Mouse (Mus musculus) forebrain, postnatal 0 days (tissue): ENCODE measurements at regions not wholly inside any gene's neighbourhood (a gene's known extent, or its start where the extent isn't known, plus 50 kb on each side); places are given as distances from the start of the nearest gene placed in this dataset.

Source experiments
- ATAC-seq: fragments of 200-750 bp; cut with Nextera tagmentation; 2 replicates; pipeline ENCODE4 v1.8.0; 2017; ENCODE audit warnings: mild to moderate bottlenecking, moderate library complexity
- DNase-seq: peaks from one replicate; pipeline ENCODE4 v3.0.0-alpha.2; 2015
- H3K27ac ChIP-seq: fragments of 300-500 bp; sonication (generic); 2 replicates; pipeline ENCODE4 v1.5.1; 2014; ENCODE audit warnings: low read depth, mild to moderate bottlenecking, antibody characterized with exemption, low read length, moderate library complexity, mixed read lengths
- H3K27me3 ChIP-seq: fragments of 300-500 bp; sonication (generic); 2 replicates; pipeline ENCODE4 v1.6.1; 2014; ENCODE audit warnings: mild to moderate bottlenecking, low read length, mixed read lengths; ENCODE audit not compliant: insufficient read depth
- H3K36me3 ChIP-seq: fragments of 300-500 bp; sonication (generic); 2 replicates; pipeline ENCODE4 v1.6.1; 2014; ENCODE audit warnings: mild to moderate bottlenecking, moderate library complexity; ENCODE audit not compliant: insufficient read depth
- H3K4me1 ChIP-seq: fragments of 300-500 bp; sonication (generic); 2 replicates; pipeline ENCODE4 v1.6.1; 2014; ENCODE audit warnings: antibody characterized with exemption; ENCODE audit not compliant: insufficient read depth
- H3K4me2 ChIP-seq: fragments of 300-500 bp; sonication (generic); 2 replicates; pipeline ENCODE4 v1.6.1; 2014; ENCODE audit warnings: low read depth, mild to moderate bottlenecking, moderate library complexity
- H3K4me3 ChIP-seq: fragments of 300-500 bp; sonication (generic); 2 replicates; pipeline ENCODE4 v1.5.1; 2014; ENCODE audit warnings: low read depth, low read length, mixed read lengths
- H3K9ac ChIP-seq: fragments of 300-500 bp; sonication (generic); 2 replicates; pipeline ENCODE4 v1.6.1; 2014; ENCODE audit warnings: mild to moderate bottlenecking
- H3K9me3 ChIP-seq: fragments of 300-500 bp; sonication (generic); 2 replicates; pipeline ENCODE4 v1.6.1; 2016; ENCODE audit warnings: low read length
- CTCF ChIP-seq: sonication (generic); IDR thresholded peaks from 2 replicates; pipeline ENCODE4 v1.5.1; 2016; ENCODE audit warnings: antibody characterized with exemption, control low read depth, low read depth
- WGBS: fragments of 180-500 bp; shearing (Covaris S2); extraction: QIAGEN DNeasy Blood & Tissue Kit; methylation state at CpG from one replicate; pipeline ENCODE4 v1.1.7; 2014; 5-methylcytosine and 5-hydroxymethylcytosine counted together

DNA sequence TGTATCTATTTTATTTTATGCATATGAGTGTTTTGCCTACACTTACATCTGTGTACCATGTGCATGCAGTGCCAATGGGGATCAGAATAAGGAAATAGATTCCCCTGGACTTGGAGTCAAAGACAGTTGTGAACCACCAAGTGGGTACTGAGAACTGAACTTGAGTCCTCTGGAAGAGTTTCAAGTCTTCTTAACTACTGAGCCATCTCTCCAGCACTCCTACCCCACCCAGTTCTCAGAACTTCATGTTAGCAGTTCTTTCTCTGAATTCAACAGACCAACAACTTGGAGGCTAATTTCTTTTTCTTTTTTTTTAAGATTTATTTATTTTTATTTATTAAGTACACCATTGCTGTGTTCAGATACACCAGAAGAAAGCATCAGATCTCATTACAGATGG lies 112.3 kb upstream of the Spred1 start:
- Histone ChIP-seq H3K4me1 (no peaks in the 10 kb centered on the region), H3K27me3 (no peaks in the 10 kb centered on the region), H3K9ac (no peak overlapping the region), H3K4me2 (no peak overlapping the region), H3K9me3 (no peaks in the 10 kb centered on the region), H3K36me3 (no peaks in the 10 kb centered on the region), H3K4me3 (no peak overlapping the region), H3K27ac (no peak overlapping the region)
- no peak for TF ChIP-seq CTCF
- DNase-seq (no peak), ATAC-seq (no peak)

DNA sequence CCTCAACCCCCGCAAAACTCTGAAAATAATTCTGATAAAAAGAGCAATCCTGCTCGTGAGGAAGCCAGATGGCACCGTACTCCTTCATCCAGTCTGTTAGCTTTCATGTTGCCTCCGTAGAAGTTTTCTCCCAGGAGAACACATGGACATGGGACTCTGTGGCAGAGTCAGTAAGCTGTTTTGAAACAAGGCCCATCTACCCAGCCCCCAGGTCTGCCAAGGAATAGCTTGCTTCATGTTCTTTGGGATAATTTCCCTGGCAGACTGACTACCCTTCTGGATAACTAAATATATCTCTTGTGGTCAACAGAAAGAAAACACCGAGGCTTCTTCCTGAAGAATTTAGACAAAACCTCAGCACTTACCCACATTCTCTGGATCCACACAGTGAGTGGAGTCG lies 111.2 kb upstream of the Spred1 start:
- TF ChIP-seq CTCF, result no peak
- ATAC-seq (no peak), DNase-seq (no peak)
- no peaks in the 10 kb centered on the region for H3K36me3 ChIP-seq
- no peaks in the 10 kb centered on the region for H3K9me3 ChIP-seq
- 71% methylated on average over 6 of the region's 6 CpGs for WGBS
- H3K4me3 ChIP-seq, result no peak overlapping the region
- no peak overlapping the region for H3K27ac ChIP-seq
- no peak overlapping the region for H3K4me2 ChIP-seq
- H3K4me1 ChIP-seq, result no peaks in the 10 kb centered on the region
- no peak overlapping the region for H3K9ac ChIP-seq
- no peaks in the 10 kb centered on the region for H3K27me3 ChIP-seq

- H3K4me1 ChIP-seq, result no peaks in the 10 kb centered on the region
- H3K4me2 ChIP-seq, result no peak overlapping the region
- no peak for DNase-seq
- no peaks in the 10 kb centered on the region for H3K36me3 ChIP-seq
- no peak for ATAC-seq
- no peak overlapping the region for H3K4me3 ChIP-seq
- no peak overlapping the region for H3K9ac ChIP-seq
- TF ChIP-seq CTCF, result no peak
- no peak overlapping the region for H3K27ac ChIP-seq
- H3K9me3 ChIP-seq, result no peaks in the 10 kb centered on the region
- H3K27me3 ChIP-seq, result no peaks in the 10 kb centered on the region
These were observed 110.2 kb upstream of the Spred1 start for GRCm38 (mm10) chr2:117010942-117011341.

GRCm38 (mm10) chr2:117017921-117018651 lies 103.1 kb upstream of the Spred1 start:
- no peaks in the 10 kb centered on the region for H3K27me3 ChIP-seq
- H3K27ac ChIP-seq, result no peak overlapping the region
- no peak overlapping the region for H3K4me2 ChIP-seq
- no peaks in the 10 kb centered on the region for H3K36me3 ChIP-seq
- no peaks in the 10 kb centered on the region for H3K4me1 ChIP-seq
- DNase-seq, result no peak
- ATAC-seq, result peak; percentile 20
- no peak overlapping the region for H3K9ac ChIP-seq
- WGBS, result 35% methylated on average over 12 of the region's 12 CpGs
- TF ChIP-seq CTCF, result no peak
- no peaks in the 10 kb centered on the region for H3K9me3 ChIP-seq
- H3K4me3 ChIP-seq, result no peak overlapping the region

DNA sequence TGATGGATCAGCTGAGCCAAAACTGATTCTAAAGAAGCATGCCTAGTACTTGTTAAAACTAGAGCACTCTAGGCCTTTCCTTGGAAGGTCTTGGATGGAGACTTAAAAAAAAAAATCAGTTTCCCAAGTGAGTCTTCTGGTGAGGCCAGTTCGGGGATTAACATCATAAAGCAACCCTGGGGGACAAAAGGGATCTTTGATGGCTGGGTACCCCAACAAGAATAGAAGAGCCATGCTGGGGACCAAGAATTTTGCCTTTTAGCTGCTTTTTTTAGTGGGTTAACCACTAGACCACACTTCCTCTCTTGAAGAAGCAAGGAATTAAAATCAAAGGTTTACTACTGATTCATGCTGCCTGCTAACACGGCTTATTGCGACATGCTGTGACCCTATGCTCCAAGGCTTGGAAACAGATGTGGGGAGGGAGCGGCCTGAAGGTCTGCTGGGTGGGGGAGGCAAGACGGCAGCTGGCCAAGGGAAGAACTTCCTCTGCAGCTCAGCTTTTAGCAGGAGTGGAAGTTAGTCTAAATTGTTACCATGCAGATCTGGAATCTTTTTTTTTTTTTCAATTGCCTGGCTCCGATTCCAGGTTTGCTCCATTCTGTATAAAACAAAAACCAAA lies 102.1 kb upstream of the Spred1 start:
- Histone ChIP-seq H3K4me1 (no peaks in the 10 kb centered on the region), H3K4me3 (no peak overlapping the region), H3K4me2 (no peak overlapping the region), H3K27me3 (no peaks in the 10 kb centered on the region), H3K9ac (no peak overlapping the region), H3K27ac (no peak overlapping the region), H3K36me3 (no peaks in the 10 kb centered on the region), H3K9me3 (no peaks in the 10 kb centered on the region)
- ATAC-seq, result no peak
- no peak for TF ChIP-seq CTCF
- DNase-seq, result no peak
- WGBS, result 28% methylated on average over 6 of the region's 6 CpGs

GRCm38 (mm10) chr2:117019552-117019951 lies 101.6 kb upstream of the Spred1 start:
- Histone ChIP-seq H3K4me1 (no peaks in the 10 kb centered on the region), H3K36me3 (no peaks in the 10 kb centered on the region), H3K27me3 (no peaks in the 10 kb centered on the region), H3K4me3 (no peak overlapping the region), H3K4me2 (no peak overlapping the region), H3K9me3 (no peaks in the 10 kb centered on the region), H3K27ac (no peak overlapping the region), H3K9ac (no peak overlapping the region)
- WGBS, result 63% methylated on average over 1 of the region's 1 CpGs
- TF ChIP-seq CTCF, result no peak
- no peak for ATAC-seq
- DNase-seq, result no peak

- TF ChIP-seq CTCF, result no peak
- Histone ChIP-seq H3K27ac (no peak overlapping the region), H3K4me3 (no peak overlapping the region), H3K9me3 (no peaks in the 10 kb centered on the region), H3K4me2 (no peak overlapping the region), H3K36me3 (no peaks in the 10 kb centered on the region), H3K27me3 (no peaks in the 10 kb centered on the region), H3K4me1 (no peaks in the 10 kb centered on the region), H3K9ac (no peak overlapping the region)
- DNase-seq (no peak), ATAC-seq (no peak)
- WGBS, result 30% methylated on average over 6 of the region's 6 CpGs
These were observed 99.4 kb upstream of the Spred1 start for GRCm38 (mm10) chr2:117021787-117022186.
